Mouse (Mus musculus): Measurements from ENCODE around the gene Fxyd1. TPM values are rescaled to one million over a fixed set of nuclear protein-coding genes. Genes with fewer than 3 reads are reported as not detected.

Fxyd1 gene
- polyA plus RNA-seq, 1 experiment from 2014 or later = 71.2 TPM

- no peak overlapping the region for H3K4me2 ChIP-seq (replicated peaks)
- no peak for ATAC-seq (ENCODE audit: low FRiP score, low read depth)
- H3K9ac ChIP-seq = no peak overlapping the region
- no peaks in the 10 kb centered on the region for H3K9me3 ChIP-seq
- WGBS = 72% methylated on average over 9 of the region's 9 CpGs
- no peaks in the 10 kb centered on the region for H3K27me3 ChIP-seq
- no peak overlapping the region for H3K27ac ChIP-seq
- no peak overlapping the region for H3K4me3 ChIP-seq
- no peaks in the 10 kb centered on the region for H3K36me3 ChIP-seq
- no peaks in the 10 kb centered on the region for H3K4me1 ChIP-seq
Observed at GRCm38 (mm10) chr7:31033409-31034165, 23.4 kb downstream of the Fxyd1 start.

- Histone ChIP-seq H3K27me3 (no peaks in the 10 kb centered on the region), H3K27ac (no peak overlapping the region), H3K4me2 (replicated peaks) (no peak overlapping the region), H3K9me3 (no peaks in the 10 kb centered on the region), H3K4me3 (no peak overlapping the region), H3K9ac (no peak overlapping the region), H3K4me1 (no peaks in the 10 kb centered on the region), H3K36me3 (no peaks in the 10 kb centered on the region)
- WGBS = 79% methylated on average over 7 of the region's 7 CpGs
- no peak for ATAC-seq (ENCODE audit: low FRiP score, low read depth)
Observed at GRCm38 (mm10) chr7:31031731-31032130, 25.3 kb downstream of the Fxyd1 start.

GRCm38 (mm10) chr7:31030717-31031116 lies 26.3 kb downstream of the Fxyd1 start:
- no peak overlapping the region for H3K9ac ChIP-seq
- H3K4me3 ChIP-seq = no peak overlapping the region
- 74% methylated on average over 2 of the region's 2 CpGs for WGBS
- no peaks in the 10 kb centered on the region for H3K9me3 ChIP-seq
- H3K4me1 ChIP-seq = peaks cover 2% of the 10 kb centered on the region; the same call in 1 of the 2 replicates
- H3K4me2 ChIP-seq (replicated peaks) = no peak overlapping the region
- no peak overlapping the region for H3K27ac ChIP-seq
- no peaks in the 10 kb centered on the region for H3K36me3 ChIP-seq
- no peaks in the 10 kb centered on the region for H3K27me3 ChIP-seq
- ATAC-seq (ENCODE audit: low FRiP score, low read depth) = no peak

GRCm38 (mm10) chr7:31028609-31029008 lies 28.4 kb downstream of the Fxyd1 start:
- H3K4me1 ChIP-seq = peaks cover 4% of the 10 kb centered on the region; the same call in 1 of the 2 replicates
- H3K27ac ChIP-seq = no peak overlapping the region
- ATAC-seq (ENCODE audit: low FRiP score, low read depth) = no peak
- WGBS = 75% methylated on average over 8 of the region's 8 CpGs
- no peak overlapping the region for H3K4me3 ChIP-seq
- H3K4me2 ChIP-seq (replicated peaks) = no peak overlapping the region
- no peak overlapping the region for H3K9ac ChIP-seq
- H3K9me3 ChIP-seq = no peaks in the 10 kb centered on the region
- H3K36me3 ChIP-seq = no peaks in the 10 kb centered on the region
- H3K27me3 ChIP-seq = no peaks in the 10 kb centered on the region

- Histone ChIP-seq H3K9ac (no peak overlapping the region), H3K27ac (no peak overlapping the region), H3K27me3 (no peaks in the 10 kb centered on the region), H3K36me3 (no peaks in the 10 kb centered on the region), H3K4me1 (peaks cover 15% of the 10 kb centered on the region), H3K4me3 (no peak overlapping the region), H3K9me3 (no peaks in the 10 kb centered on the region), H3K4me2 (replicated peaks) (no peak overlapping the region)
- WGBS = 29% methylated on average over 10 of the region's 10 CpGs
- ATAC-seq (ENCODE audit: low FRiP score, low read depth) = peak; percentile 74
Observed at GRCm38 (mm10) chr7:31017104-31017901, 39.7 kb downstream of the Fxyd1 start.

- Histone ChIP-seq H3K4me2 (replicated peaks) (no peak overlapping the region), H3K9me3 (no peaks in the 10 kb centered on the region), H3K36me3 (no peaks in the 10 kb centered on the region), H3K4me1 (peaks cover 13% of the 10 kb centered on the region), H3K4me3 (no peak overlapping the region), H3K27ac (no peak overlapping the region), H3K9ac (no peak overlapping the region), H3K27me3 (no peaks in the 10 kb centered on the region)
- 84% methylated on average over 5 of the region's 5 CpGs for WGBS
- ATAC-seq (ENCODE audit: low FRiP score, low read depth) = no peak
Observed at GRCm38 (mm10) chr7:31012971-31013370, 44.0 kb downstream of the Fxyd1 start.

GRCm38 (mm10) chr7:31008889-31009288 lies 48.1 kb downstream of the Fxyd1 start:
- no peaks in the 10 kb centered on the region for H3K36me3 ChIP-seq
- no peak overlapping the region for H3K27ac ChIP-seq
- H3K4me1 ChIP-seq = no peaks in the 10 kb centered on the region; the same call in 1 of the 2 replicates
- H3K9ac ChIP-seq = no peak overlapping the region
- 23% methylated on average over 3 of the region's 3 CpGs for WGBS
- no peaks in the 10 kb centered on the region for H3K27me3 ChIP-seq
- 0 out of 2 replicates have a peak, but pooled peaks cover 3% of the 10 kb centered on the region for H3K9me3 ChIP-seq
- H3K4me2 ChIP-seq (replicated peaks) = no peak overlapping the region
- ATAC-seq (ENCODE audit: low FRiP score, low read depth) = 0 out of 2 replicates have a peak, but pooled peaks have one; percentile 22
- no peak overlapping the region for H3K4me3 ChIP-seq

- Histone ChIP-seq H3K4me1 (no peaks in the 10 kb centered on the region; the same call in 1 of the 2 replicates), H3K36me3 (no peaks in the 10 kb centered on the region), H3K9ac (no peak overlapping the region), H3K27ac (no peak overlapping the region), H3K4me2 (replicated peaks) (no peak overlapping the region; the same call in 1 of the 2 replicates), H3K4me3 (no peak overlapping the region), H3K9me3 (0 out of 2 replicates have a peak, but pooled peaks cover 3% of the 10 kb centered on the region), H3K27me3 (no peaks in the 10 kb centered on the region)
- 44% methylated on average over 1 of the region's 1 CpGs for WGBS
- no peak for ATAC-seq (ENCODE audit: low FRiP score, low read depth)
Observed at GRCm38 (mm10) chr7:31008175-31008574, 48.8 kb downstream of the Fxyd1 start.

- Histone ChIP-seq H3K4me2 (replicated peaks) (no peak overlapping the region), H3K9me3 (0 out of 2 replicates have a peak, but pooled peaks cover 3% of the 10 kb centered on the region), H3K27me3 (no peaks in the 10 kb centered on the region), H3K36me3 (no peaks in the 10 kb centered on the region), H3K9ac (no peak overlapping the region), H3K27ac (no peak overlapping the region), H3K4me1 (no peaks in the 10 kb centered on the region; the same call in 1 of the 2 replicates), H3K4me3 (no peak overlapping the region)
- whole genome bisulfite sequencing = 83% methylated on average over 1 of the region's 1 CpGs
- no peak for ATAC-seq (ENCODE audit: low FRiP score, low read depth)
Observed at GRCm38 (mm10) chr7:31007775-31008174, 49.2 kb downstream of the Fxyd1 start.

- H3K9ac ChIP-seq = no peak overlapping the region
- no peak overlapping the region for H3K4me3 ChIP-seq
- no peak overlapping the region for H3K4me2 ChIP-seq (replicated peaks)
- no peak overlapping the region for H3K27ac ChIP-seq
- no peaks in the 10 kb centered on the region for H3K36me3 ChIP-seq
- ATAC-seq (ENCODE audit: low FRiP score, low read depth) = no peak
- H3K4me1 ChIP-seq = peaks cover 16% of the 10 kb centered on the region
- H3K27me3 ChIP-seq = no peaks in the 10 kb centered on the region
- WGBS = 68% methylated on average over 8 of the region's 8 CpGs
- H3K9me3 ChIP-seq = peaks cover 3% of the 10 kb centered on the region; the same call in 1 of the 2 replicates
Observed at GRCm38 (mm10) chr7:31002650-31003049, 54.3 kb downstream of the Fxyd1 start.
